Mouse (Mus musculus) midbrain, embryonic 12.5 days (tissue): ENCODE results near the gene Syne4. TPM values are rescaled to one million over a fixed set of nuclear protein-coding genes. Genes with fewer than 3 reads are reported as not detected.

Experiments used
- ATAC-seq: fragments of 200-750 bp; cut with Nextera tagmentation; 2 replicates; pipeline ENCODE4 v1.8.0; 2017; ENCODE audit warnings: low read depth, moderate TSS enrichment, moderate library complexity; ENCODE audit not compliant: low FRiP score
- H3K27ac ChIP-seq: fragments of 300-500 bp; sonication (generic); replicated peaks from 2 replicates; pipeline ENCODE4 v1.5.1; 2016; ENCODE audit warnings: mild to moderate bottlenecking
- H3K27me3 ChIP-seq: fragments of 300-500 bp; sonication (generic); 2 replicates; pipeline ENCODE4 v1.6.1; 2016; ENCODE audit warnings: mild to moderate bottlenecking
- H3K36me3 ChIP-seq: fragments of 300-500 bp; sonication (generic); 2 replicates; pipeline ENCODE4 v1.6.1; 2016
- H3K4me1 ChIP-seq: fragments of 300-500 bp; sonication (generic); 2 replicates; pipeline ENCODE4 v1.6.1; 2016
- H3K4me2 ChIP-seq: fragments of 300-500 bp; sonication (generic); replicated peaks from 2 replicates; pipeline ENCODE4 v1.6.1; 2016; ENCODE audit warnings: mild to moderate bottlenecking, moderate library complexity
- H3K4me3 ChIP-seq: fragments of 300-500 bp; sonication (generic); 2 replicates; pipeline ENCODE4 v1.5.1; 2016; ENCODE audit warnings: mild to moderate bottlenecking
- H3K9ac ChIP-seq: fragments of 300-500 bp; sonication (generic); replicated peaks from 2 replicates; pipeline ENCODE4 v1.6.1; 2016; ENCODE audit warnings: mild to moderate bottlenecking, moderate library complexity
- H3K9me3 ChIP-seq: fragments of 300-500 bp; sonication (generic); 2 replicates; pipeline ENCODE4 v1.6.1; 2016; ENCODE audit warnings: mild to moderate bottlenecking
- WGBS: fragments of 180-500 bp; shearing (Covaris S2); methylation state at CpG from one replicate; pipeline ENCODE4 v1.1.7; 2016; 5-methylcytosine and 5-hydroxymethylcytosine counted together
- polyA plus RNA-seq: library from polyadenylated mRNA; unstranded; fragments of >200 nt; fragmentation: Nextera tagmentation; extraction: Ambion mirVana; gene quantifications from 2 replicates; pipeline ENCODE4 v1.2.1, GENCODE M21; 2016

Gene Syne4
- polyA plus RNA-seq, 1 experiment from 2014 or later: 19.0 TPM

- Histone ChIP-seq H3K9me3 (no peaks in the 10 kb centered on the region), H3K27me3 (no peaks in the 10 kb centered on the region), H3K36me3 (peaks cover 88% of the 10 kb centered on the region), H3K4me2 (no peak overlapping the region), H3K27ac (no peak overlapping the region), H3K4me3 (no peak overlapping the region), H3K9ac (no peak overlapping the region), H3K4me1 (no peaks in the 10 kb centered on the region)
- no peak for ATAC-seq
- 66% methylated on average over 3 of the region's 3 CpGs for WGBS
Measured at GRCm38 (mm10) chr7:30300914-30301313, 13.7 kb upstream of the Syne4 start.

GRCm38 (mm10) chr7:30306083-30306779 is 8.4 kb upstream of the Syne4 start:
- H3K4me3 ChIP-seq: no peak overlapping the region
- peaks cover 56% of the 10 kb centered on the region for H3K36me3 ChIP-seq
- H3K9ac ChIP-seq: no peak overlapping the region
- H3K9me3 ChIP-seq: no peaks in the 10 kb centered on the region
- no peak overlapping the region for H3K27ac ChIP-seq
- 93% methylated on average over 16 of the region's 16 CpGs for WGBS
- no peak overlapping the region for H3K4me2 ChIP-seq
- H3K27me3 ChIP-seq: no peaks in the 10 kb centered on the region
- H3K4me1 ChIP-seq: peaks cover 20% of the 10 kb centered on the region
- ATAC-seq: no peak

DNA sequence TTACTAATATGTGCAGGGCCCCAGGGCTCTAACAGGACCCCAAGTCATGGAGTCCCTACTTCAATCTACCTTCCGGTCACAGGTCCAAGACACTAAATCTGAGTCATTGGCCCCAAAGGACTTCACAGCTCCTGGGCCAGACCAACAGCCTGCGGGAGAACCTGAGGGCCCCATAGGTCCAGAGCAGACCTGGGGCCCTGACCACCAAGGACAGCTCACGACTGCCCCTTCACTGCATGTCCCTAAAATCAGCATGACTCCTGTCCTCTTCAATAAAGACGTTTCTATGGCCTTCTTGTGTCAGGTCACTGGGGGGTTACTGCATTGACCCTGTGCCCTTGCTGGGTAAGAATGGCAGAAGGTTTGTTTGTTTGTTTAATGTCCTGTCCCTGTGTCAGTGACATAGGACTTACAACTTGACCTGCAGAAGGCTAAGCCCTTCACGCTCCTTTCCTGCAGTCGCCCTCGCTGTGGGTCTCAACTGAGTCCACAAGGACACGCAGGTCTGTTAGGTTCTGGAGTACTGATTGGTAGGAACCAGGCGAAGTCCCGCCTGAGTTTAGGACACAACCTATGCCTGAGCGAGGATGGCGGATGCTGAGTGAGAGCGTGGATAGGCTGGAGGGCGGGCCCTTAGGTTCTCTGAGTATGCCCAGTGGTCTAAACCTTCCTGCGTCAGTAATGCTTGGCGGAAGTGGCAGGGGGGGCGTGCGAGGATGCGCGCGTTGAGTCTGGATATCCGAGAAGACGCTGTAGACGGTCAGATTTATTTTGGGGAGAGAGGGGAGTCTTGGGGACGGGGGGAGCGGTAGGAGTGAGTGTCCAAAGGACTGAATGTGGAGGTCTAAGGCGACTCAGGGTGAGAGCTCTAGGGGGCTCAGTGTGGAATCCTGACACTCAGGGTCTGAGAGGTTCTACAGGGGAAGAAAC is 6.3 kb upstream of the Syne4 start, which contains the start of gene Alkbh6:
Alkbh6 (plus strand) TSS at position 642 of the 930 bp plus-strand sequence.
- peak; percentile 100 for ATAC-seq
- Histone ChIP-seq H3K27ac (peak within 1 kb of the TSS; percentile 54), H3K36me3 (peaks cover 46% of the 10 kb centered on the region), H3K4me2 (peak within 1 kb of the TSS; percentile 92), H3K27me3 (no peaks in the 10 kb centered on the region), H3K9me3 (no peaks in the 10 kb centered on the region), H3K9ac (peak within 1 kb of the TSS; percentile 72), H3K4me3 (peak within 1 kb of the TSS; percentile 70), H3K4me1 (peaks cover 20% of the 10 kb centered on the region)
- 4% methylated on average over 27 of the region's 27 CpGs for WGBS

- Histone ChIP-seq H3K27ac (no peak overlapping the region), H3K36me3 (peaks cover 38% of the 10 kb centered on the region), H3K9me3 (no peaks in the 10 kb centered on the region), H3K4me3 (peak overlapping the region; percentile 70), H3K27me3 (no peaks in the 10 kb centered on the region), H3K4me2 (peak overlapping the region; percentile 92), H3K9ac (peak overlapping the region; percentile 72), H3K4me1 (peaks cover 22% of the 10 kb centered on the region)
- no peak for ATAC-seq
- 70% methylated on average over 15 of the region's 15 CpGs for WGBS
Measured at GRCm38 (mm10) chr7:30309395-30310129, 5.0 kb upstream of the Syne4 start.

DNA sequence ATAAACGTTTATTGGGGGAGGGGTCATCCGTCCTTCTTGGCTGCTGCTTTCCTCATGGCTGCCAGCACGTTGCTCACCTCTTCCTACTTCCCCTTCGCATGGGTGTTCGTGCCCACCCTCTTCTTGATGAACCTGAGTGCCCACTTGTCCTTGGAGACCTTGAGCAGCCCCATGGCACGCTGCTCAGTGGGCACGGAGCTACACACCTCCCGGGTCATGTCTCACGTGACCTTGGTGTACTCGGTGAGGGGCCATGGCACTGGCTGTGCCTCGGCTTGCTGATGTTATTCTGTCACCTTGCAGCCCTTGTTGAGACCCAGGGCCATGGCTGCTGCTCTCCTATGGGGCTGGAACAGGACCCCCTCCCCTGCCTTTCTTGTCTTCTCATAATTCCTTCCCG is 4.5 kb upstream of the Syne4 start:
- Histone ChIP-seq H3K9ac (no peak overlapping the region), H3K36me3 (peaks cover 36% of the 10 kb centered on the region), H3K4me1 (peaks cover 28% of the 10 kb centered on the region), H3K4me2 (0 out of 2 replicates have a peak overlapping the region, but pooled peaks have one; percentile 92), H3K4me3 (no peak overlapping the region), H3K9me3 (no peaks in the 10 kb centered on the region), H3K27ac (no peak overlapping the region), H3K27me3 (no peaks in the 10 kb centered on the region)
- ATAC-seq: no peak
- 89% methylated on average over 12 of the region's 12 CpGs for WGBS

DNA sequence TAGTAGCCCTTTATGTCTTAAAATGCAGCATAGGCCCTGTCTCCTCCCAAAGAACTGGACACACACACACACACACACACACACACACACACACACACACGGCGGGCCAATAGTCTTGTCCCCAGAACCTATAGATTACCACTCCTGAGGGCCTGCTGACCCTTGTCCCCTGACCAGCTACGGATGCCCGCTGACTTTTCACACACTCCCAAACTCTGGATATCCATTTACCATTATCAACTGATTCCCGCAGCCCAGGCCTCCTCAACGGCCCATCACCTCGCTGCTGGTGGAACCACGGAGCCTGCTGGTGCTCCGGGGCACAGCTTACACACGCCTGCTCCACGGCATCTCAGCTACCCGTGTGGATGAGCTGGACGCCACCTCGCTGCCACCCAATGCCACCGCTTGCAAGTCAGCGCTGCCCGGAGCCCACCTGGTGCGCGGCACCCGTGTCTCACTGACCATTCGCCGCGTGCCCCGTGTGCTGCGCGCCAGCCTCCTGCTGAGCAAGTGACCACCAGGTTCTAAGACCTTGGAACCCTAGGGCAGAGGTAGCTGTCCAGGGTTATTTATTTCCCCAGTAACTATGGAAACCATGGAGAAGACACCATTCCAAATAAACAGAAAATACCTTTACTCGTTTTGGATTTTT is 814 bp upstream of the Syne4 start:
- H3K4me3 ChIP-seq: no peak overlapping the region
- ATAC-seq: no peak
- no peaks in the 10 kb centered on the region for H3K27me3 ChIP-seq
- H3K36me3 ChIP-seq: peaks cover 14% of the 10 kb centered on the region
- no peak overlapping the region for H3K27ac ChIP-seq
- 46% methylated on average over 27 of the region's 27 CpGs for WGBS
- no peak overlapping the region for H3K4me2 ChIP-seq
- no peaks in the 10 kb centered on the region for H3K9me3 ChIP-seq
- peaks cover 24% of the 10 kb centered on the region for H3K4me1 ChIP-seq
- no peak overlapping the region for H3K9ac ChIP-seq

- H3K4me1 ChIP-seq: peaks cover 13% of the 10 kb centered on the region
- H3K9me3 ChIP-seq: no peaks in the 10 kb centered on the region
- H3K4me3 ChIP-seq: no peak overlapping the region
- H3K36me3 ChIP-seq: peaks cover 12% of the 10 kb centered on the region
- H3K4me2 ChIP-seq: no peak overlapping the region
- H3K27me3 ChIP-seq: no peaks in the 10 kb centered on the region
- H3K27ac ChIP-seq: no peak overlapping the region
- H3K9ac ChIP-seq: no peak overlapping the region
- ATAC-seq: no peak
- 79% methylated on average over 13 of the region's 13 CpGs for WGBS
Measured at GRCm38 (mm10) chr7:30315559-30316529, 1.2 kb downstream of the Syne4 start.

DNA sequence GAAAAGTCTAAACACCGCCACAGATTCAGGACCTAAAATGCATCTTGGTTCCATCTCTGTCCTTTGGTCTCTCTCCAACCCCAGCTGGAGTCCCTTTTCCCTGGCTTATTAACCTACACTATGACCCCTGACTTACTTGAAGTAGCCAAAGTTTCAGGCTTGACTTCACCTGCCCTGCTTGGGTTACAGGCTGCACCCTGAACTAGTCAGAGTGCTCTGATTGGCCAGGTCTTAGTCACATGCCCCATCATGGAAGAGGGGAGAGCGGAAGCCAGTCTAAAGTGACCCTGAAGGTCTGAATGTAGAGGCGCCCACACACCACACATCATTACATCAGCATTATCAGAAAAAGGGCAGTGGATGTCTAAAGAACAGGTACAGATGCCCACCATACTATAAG is 3.5 kb downstream of the Syne4 start:
- 0 out of 2 replicates have a peak, but pooled peaks cover under 1% of the 10 kb centered on the region for H3K36me3 ChIP-seq
- no peak overlapping the region for H3K9ac ChIP-seq
- no peak overlapping the region for H3K27ac ChIP-seq
- peaks cover 26% of the 10 kb centered on the region for H3K4me1 ChIP-seq
- no peak overlapping the region for H3K4me3 ChIP-seq
- ATAC-seq: no peak
- no peaks in the 10 kb centered on the region for H3K27me3 ChIP-seq
- H3K4me2 ChIP-seq: no peak overlapping the region
- no peaks in the 10 kb centered on the region for H3K9me3 ChIP-seq
- 91% methylated on average over 3 of the region's 3 CpGs for WGBS

- Histone ChIP-seq H3K4me2 (peak overlapping the region; percentile 73), H3K27me3 (peaks cover 4% of the 10 kb centered on the region; the same call in 1 of the 2 replicates), H3K9me3 (0 out of 2 replicates have a peak, but pooled peaks cover 3% of the 10 kb centered on the region), H3K4me3 (peak overlapping the region; percentile 87), H3K9ac (peak overlapping the region; percentile 92; the same call in 1 of the 2 replicates), H3K36me3 (no peaks in the 10 kb centered on the region), H3K27ac (no peak overlapping the region), H3K4me1 (peaks cover 17% of the 10 kb centered on the region)
- 79% methylated on average over 2 of the region's 2 CpGs for WGBS
- no peak for ATAC-seq
Measured at GRCm38 (mm10) chr7:30320946-30321345, 6.3 kb downstream of the Syne4 start.

- peak within 1 kb of the TSS; percentile 73 for H3K4me2 ChIP-seq
- H3K9me3 ChIP-seq: 0 out of 2 replicates have a peak, but pooled peaks cover 3% of the 10 kb centered on the region
- H3K9ac ChIP-seq: peak within 1 kb of the TSS; percentile 92
- peak; percentile 34 for ATAC-seq
- WGBS: under 1% methylated on average over 63 of the region's 63 CpGs
- peaks cover 4% of the 10 kb centered on the region; the same call in 1 of the 2 replicates for H3K27me3 ChIP-seq
- H3K36me3 ChIP-seq: no peaks in the 10 kb centered on the region
- peaks cover 17% of the 10 kb centered on the region for H3K4me1 ChIP-seq
- H3K4me3 ChIP-seq: peak within 1 kb of the TSS; percentile 87
- peak within 1 kb of the TSS; percentile 84 for H3K27ac ChIP-seq
Measured at GRCm38 (mm10) chr7:30321539-30322284, 7.1 kb downstream of the Syne4 start, which contains the start of gene E130208F15Rik. TSS of gene E130208F15Rik (plus strand) at chr7:30321740.
